Mouse (Mus musculus) hindbrain, postnatal 0 days (tissue): ENCODE measurements at regions not wholly inside any gene's neighbourhood (a gene's known extent, or its start where the extent isn't known, plus 50 kb on each side); places are given as distances from the start of the nearest gene placed in this dataset.
"Not testable (repeated sequence)": the region's sequence is repeated elsewhere in the genome, so short reads cannot be mapped to it uniquely, and the experiment has no call there.

Experiments
- ATAC-seq: fragments of 200-750 bp; cut with Nextera tagmentation; 2 replicates; pipeline ENCODE4 v1.8.0; 2017; ENCODE audit warnings: mild to moderate bottlenecking, moderate TSS enrichment, moderate library complexity
- DNase-seq: peaks from one replicate; pipeline ENCODE4 v3.0.0-alpha.2; 2015; ENCODE audit warnings: low spot score
- H3K27ac ChIP-seq: fragments of 300-500 bp; sonication (generic); 2 replicates; pipeline ENCODE4 v1.5.1; 2014; ENCODE audit warnings: mild to moderate bottlenecking
- H3K27me3 ChIP-seq: fragments of 300-500 bp; sonication (generic); 2 replicates; pipeline ENCODE4 v1.6.1; 2014; ENCODE audit warnings: low read length, mixed read lengths; ENCODE audit not compliant: insufficient read depth
- H3K36me3 ChIP-seq: fragments of 300-500 bp; sonication (generic); 2 replicates; pipeline ENCODE4 v1.6.1; 2014; ENCODE audit warnings: low read length, mixed read lengths; ENCODE audit not compliant: insufficient read depth
- H3K4me1 ChIP-seq: fragments of 300-500 bp; sonication (generic); 2 replicates; pipeline ENCODE4 v1.6.1; 2014; ENCODE audit warnings: antibody characterized with exemption, low read length, mixed read lengths; ENCODE audit not compliant: insufficient read depth
- H3K4me2 ChIP-seq: fragments of 300-500 bp; sonication (generic); 2 replicates; pipeline ENCODE4 v1.6.1; 2014; ENCODE audit warnings: low read depth, mild to moderate bottlenecking, low read length, moderate library complexity, mixed read lengths
- H3K4me3 ChIP-seq: fragments of 300-500 bp; sonication (generic); 2 replicates; pipeline ENCODE4 v1.5.1; 2014; ENCODE audit warnings: low read length
- H3K9ac ChIP-seq: fragments of 300-500 bp; sonication (generic); replicated peaks from 2 replicates; pipeline ENCODE4 v1.6.1; 2014; ENCODE audit warnings: mild to moderate bottlenecking, low read length, moderate library complexity, mixed read lengths
- H3K9me3 ChIP-seq: fragments of 300-500 bp; sonication (generic); 2 replicates; pipeline ENCODE4 v1.6.1; 2016; ENCODE audit warnings: low read length, mixed read lengths
- CTCF ChIP-seq: IDR thresholded peaks from 2 replicates; pipeline ENCODE4 v1.5.1; 2016; ENCODE audit warnings: antibody characterized with exemption, control low read depth, low read depth
- WGBS: fragments of 180-500 bp; shearing (Covaris S2); extraction: QIAGEN DNeasy Blood & Tissue Kit; methylation state at CpG from one replicate; pipeline ENCODE4 v1.1.7; 2014; 5-methylcytosine and 5-hydroxymethylcytosine counted together

- DNase-seq = peak; percentile 67
Measured at GRCm38 (mm10) chr13:4742930-4743329, 134.0 kb upstream of the Akr1e1 start.

GRCm38 (mm10) chr13:4716299-4716698 is 107.3 kb upstream of the Akr1e1 start:
- not testable (repeated sequence) for ATAC-seq, DNase-seq, H3K36me3 ChIP-seq, H3K4me3 ChIP-seq, H3K4me1 ChIP-seq, H3K9ac ChIP-seq, H3K4me2 ChIP-seq, H3K27me3 ChIP-seq, H3K27ac ChIP-seq, H3K9me3 ChIP-seq
- 88% methylated on average over 2 of the region's 2 CpGs for WGBS

More at GRCm38 (mm10) chr13:4742930-4743329, 134.0 kb upstream of the Akr1e1 start:
- WGBS = 29% methylated on average over 2 of the region's 2 CpGs
- Histone ChIP-seq H3K27me3 (no peaks in the 10 kb centered on the region), H3K9ac (no peak overlapping the region), H3K4me2 (no peak overlapping the region), H3K9me3 (no peaks in the 10 kb centered on the region), H3K36me3 (no peaks in the 10 kb centered on the region), H3K4me3 (no peak overlapping the region), H3K4me1 (no peaks in the 10 kb centered on the region), H3K27ac (no peak overlapping the region)
- no peak for TF ChIP-seq CTCF
- 0 out of 2 replicates have a peak, but pooled peaks have one; percentile 45 for ATAC-seq

GRCm38 (mm10) chr13:4714724-4715123 is 105.8 kb upstream of the Akr1e1 start:
- no peak overlapping the region for H3K4me2 ChIP-seq
- no peaks in the 10 kb centered on the region for H3K27me3 ChIP-seq
- no peak overlapping the region for H3K9ac ChIP-seq
- no peak for ATAC-seq
- no peaks in the 10 kb centered on the region for H3K4me1 ChIP-seq
- H3K36me3 ChIP-seq = no peaks in the 10 kb centered on the region
- H3K27ac ChIP-seq = no peak overlapping the region
- no peaks in the 10 kb centered on the region for H3K9me3 ChIP-seq
- WGBS = 83% methylated on average over 1 of the region's 1 CpGs
- no peak overlapping the region for H3K4me3 ChIP-seq
- DNase-seq = no peak
- TF ChIP-seq CTCF = no peak

GRCm38 (mm10) chr13:4712698-4713097 is 103.7 kb upstream of the Akr1e1 start:
- no peak overlapping the region for H3K27ac ChIP-seq
- no peaks in the 10 kb centered on the region for H3K27me3 ChIP-seq
- no peak for ATAC-seq
- no peaks in the 10 kb centered on the region for H3K4me1 ChIP-seq
- H3K4me3 ChIP-seq = no peak overlapping the region
- no peak for TF ChIP-seq CTCF
- no peaks in the 10 kb centered on the region for H3K9me3 ChIP-seq
- no peak overlapping the region for H3K4me2 ChIP-seq
- no peak overlapping the region for H3K9ac ChIP-seq
- DNase-seq = no peak
- H3K36me3 ChIP-seq = no peaks in the 10 kb centered on the region
- 41% methylated on average over 3 of the region's 3 CpGs for WGBS

- not testable (repeated sequence) for H3K27me3 ChIP-seq, H3K4me3 ChIP-seq, H3K9ac ChIP-seq, H3K4me2 ChIP-seq, H3K4me1 ChIP-seq, H3K36me3 ChIP-seq, ATAC-seq, H3K27ac ChIP-seq, H3K9me3 ChIP-seq, DNase-seq
- 45% methylated on average over 2 of the region's 2 CpGs for WGBS
Measured at GRCm38 (mm10) chr13:4699591-4699990, 90.6 kb upstream of the Akr1e1 start.

GRCm38 (mm10) chr13:4666375-4667140 is 57.6 kb upstream of the Akr1e1 start:
- WGBS = 22% methylated on average over 11 of the region's 11 CpGs
- Histone ChIP-seq H3K4me3 (peak overlapping the region; percentile 20), H3K27me3 (no peaks in the 10 kb centered on the region), H3K4me1 (no peaks in the 10 kb centered on the region), H3K27ac (no peak overlapping the region), H3K9me3 (no peaks in the 10 kb centered on the region), H3K4me2 (peak overlapping the region; percentile 21), H3K9ac (no peak overlapping the region), H3K36me3 (no peaks in the 10 kb centered on the region)
- peak; percentile 75 for TF ChIP-seq CTCF
- ATAC-seq = 0 out of 2 replicates have a peak, but pooled peaks have one; percentile 63
- peak; percentile 84 for DNase-seq

GRCm38 (mm10) chr13:4663390-4663789 is 54.4 kb upstream of the Akr1e1 start:
- WGBS = 60% methylated on average over 3 of the region's 3 CpGs
- no peaks in the 10 kb centered on the region for H3K36me3 ChIP-seq
- H3K4me1 ChIP-seq = no peaks in the 10 kb centered on the region
- no peaks in the 10 kb centered on the region for H3K27me3 ChIP-seq
- ATAC-seq (no peak), DNase-seq (no peak)
- no peak overlapping the region for H3K4me2 ChIP-seq
- no peaks in the 10 kb centered on the region for H3K9me3 ChIP-seq
- H3K27ac ChIP-seq = no peak overlapping the region
- no peak overlapping the region for H3K9ac ChIP-seq
- TF ChIP-seq CTCF = no peak
- no peak overlapping the region for H3K4me3 ChIP-seq
